Mouse (Mus musculus) right cerebral cortex, adult 2 months (tissue): ENCODE measurements around the gene Fbp1.
"Not testable (repeated sequence)": the region's sequence is repeated elsewhere in the genome, so short reads cannot be mapped to it uniquely, and the experiment has no call there.

Experiments used
- DNase-seq, 2 experiments: peaks; one replicate each; pipeline ENCODE4 v3.0.0; 2021 to 2022; ENCODE audit warnings: low spot score in 2 of 2

Gene Fbp1

GRCm38 (mm10) chr13:62854666-62855065 is 33.4 kb downstream of the Fbp1 start:
- DNase-seq = peak; percentile 64 to 75

GRCm38 (mm10) chr13:62833341-62833740 is 54.7 kb downstream of the Fbp1 start:
- DNase-seq = no peak

- DNase-seq = no peak
Observed at GRCm38 (mm10) chr13:62832239-62832638, 55.8 kb downstream of the Fbp1 start.

GRCm38 (mm10) chr13:62815705-62816104 is 72.4 kb downstream of the Fbp1 start:
- DNase-seq = not testable (repeated sequence)
